Mouse (Mus musculus) intestine, embryonic 14.5 days (tissue): ENCODE results near the gene Tars2. TPM values are rescaled to one million over a fixed set of nuclear protein-coding genes. Genes with fewer than 3 reads are reported as not detected.

ENCODE experiments used
- ATAC-seq: fragments of 200-750 bp; cut with Nextera tagmentation; replicated peaks from 2 replicates; pipeline ENCODE4 v1.8.0; 2017; ENCODE audit warnings: low read depth, moderate number of reproducible peaks, moderate TSS enrichment, moderate library complexity; ENCODE audit not compliant: low FRiP score, low TSS enrichment
- DNase-seq: peaks from one replicate; pipeline ENCODE4 v3.0.0-alpha.2; 2018; ENCODE audit warnings: low spot score
- H3K27ac ChIP-seq: fragments of 300-500 bp; sonication (generic); 2 replicates; pipeline ENCODE4 v1.5.1; 2014; ENCODE audit warnings: low read depth, mild to moderate bottlenecking, control low read depth
- H3K27me3 ChIP-seq: fragments of 300-500 bp; sonication (generic); replicated peaks from 2 replicates; pipeline ENCODE4 v1.6.1; 2014; ENCODE audit warnings: low read length, control low read depth; ENCODE audit not compliant: control insufficient read depth, insufficient read depth
- H3K36me3 ChIP-seq: fragments of 300-500 bp; sonication (generic); 2 replicates; pipeline ENCODE4 v1.6.1; 2014; ENCODE audit warnings: low read length, control low read depth; ENCODE audit not compliant: control insufficient read depth, insufficient read depth
- H3K4me1 ChIP-seq: fragments of 300-500 bp; sonication (generic); replicated peaks from 2 replicates; pipeline ENCODE4 v1.6.1; 2014; ENCODE audit warnings: low read length, control low read depth, mixed read lengths; ENCODE audit not compliant: control insufficient read depth, insufficient read depth
- H3K4me2 ChIP-seq: fragments of 300-500 bp; sonication (generic); 2 replicates; pipeline ENCODE4 v1.6.1; 2014; ENCODE audit warnings: low read length
- H3K4me3 ChIP-seq: fragments of 300-500 bp; sonication (generic); 2 replicates; pipeline ENCODE4 v1.5.1; 2014; ENCODE audit warnings: low read depth, low read length, control low read depth, mixed read lengths
- H3K9ac ChIP-seq: fragments of 300-500 bp; sonication (generic); 2 replicates; pipeline ENCODE4 v1.6.1; 2014; ENCODE audit warnings: mild to moderate bottlenecking, low read length
- H3K9me3 ChIP-seq: fragments of 300-500 bp; sonication (generic); 2 replicates; pipeline ENCODE4 v1.6.1; 2016; ENCODE audit warnings: low read length, control low read depth; ENCODE audit not compliant: control insufficient read depth
- WGBS: fragments of 180-500 bp; shearing (Covaris S2); extraction: QIAGEN DNeasy Blood & Tissue Kit; methylation state at CpG from one replicate; pipeline ENCODE4 v1.1.7; 2014; 5-methylcytosine and 5-hydroxymethylcytosine counted together
- polyA plus RNA-seq: library from polyadenylated mRNA; unstranded; fragments of >200 nt; fragmentation: Nextera tagmentation; extraction: Ambion mirVana; gene quantifications from 2 replicates; pipeline ENCODE4 v1.2.1, GENCODE M21; 2014

Gene Tars2
- polyA plus RNA-seq, 1 experiment from 2014 or later: 55.4 TPM

GRCm38 (mm10) chr3:95709967-95710366, 50.0 kb downstream of the Tars2 start:
- H3K9ac ChIP-seq: no peak overlapping the region
- no peak overlapping the region for H3K27ac ChIP-seq
- H3K4me1 ChIP-seq: no peaks in the 10 kb centered on the region
- H3K27me3 ChIP-seq: no peaks in the 10 kb centered on the region
- no peak overlapping the region for H3K4me2 ChIP-seq
- no peak for DNase-seq
- no peaks in the 10 kb centered on the region for H3K9me3 ChIP-seq
- ATAC-seq: no peak
- H3K36me3 ChIP-seq: no peaks in the 10 kb centered on the region
- no peak overlapping the region for H3K4me3 ChIP-seq

GRCm38 (mm10) chr3:95709044-95709443, 51.0 kb downstream of the Tars2 start:
- ATAC-seq (no peak), DNase-seq (no peak)
- Histone ChIP-seq H3K36me3 (no peaks in the 10 kb centered on the region), H3K9me3 (no peaks in the 10 kb centered on the region), H3K27ac (no peak overlapping the region), H3K4me3 (no peak overlapping the region), H3K4me2 (no peak overlapping the region), H3K27me3 (no peaks in the 10 kb centered on the region), H3K9ac (no peak overlapping the region), H3K4me1 (no peaks in the 10 kb centered on the region)
- WGBS: 84% methylated on average over 4 of the region's 4 CpGs

- H3K4me2 ChIP-seq: no peak overlapping the region
- H3K9me3 ChIP-seq: no peaks in the 10 kb centered on the region
- no peaks in the 10 kb centered on the region for H3K4me1 ChIP-seq
- H3K36me3 ChIP-seq: no peaks in the 10 kb centered on the region
- DNase-seq (no peak), ATAC-seq (no peak)
- no peak overlapping the region for H3K4me3 ChIP-seq
- WGBS: 88% methylated on average over 7 of the region's 7 CpGs
- H3K9ac ChIP-seq: no peak overlapping the region
- no peaks in the 10 kb centered on the region for H3K27me3 ChIP-seq
- no peak overlapping the region for H3K27ac ChIP-seq
These were observed 52.5 kb downstream of the Tars2 start for GRCm38 (mm10) chr3:95707497-95707896.

- no peak overlapping the region for H3K27ac ChIP-seq
- DNase-seq (no peak), ATAC-seq (no peak)
- H3K36me3 ChIP-seq: no peaks in the 10 kb centered on the region
- H3K4me1 ChIP-seq: peaks cover 5% of the 10 kb centered on the region
- no peak overlapping the region for H3K4me3 ChIP-seq
- H3K27me3 ChIP-seq: no peaks in the 10 kb centered on the region
- 93% methylated on average over 4 of the region's 4 CpGs for WGBS
- no peak overlapping the region for H3K9ac ChIP-seq
- H3K9me3 ChIP-seq: no peaks in the 10 kb centered on the region
- H3K4me2 ChIP-seq: no peak overlapping the region
These were observed 53.7 kb downstream of the Tars2 start for GRCm38 (mm10) chr3:95706273-95706672.

GRCm38 (mm10) chr3:95704612-95705011, 55.4 kb downstream of the Tars2 start:
- Histone ChIP-seq H3K27me3 (no peaks in the 10 kb centered on the region), H3K4me1 (peaks cover 14% of the 10 kb centered on the region), H3K9ac (no peak overlapping the region), H3K36me3 (no peaks in the 10 kb centered on the region), H3K27ac (no peak overlapping the region), H3K9me3 (no peaks in the 10 kb centered on the region), H3K4me2 (no peak overlapping the region), H3K4me3 (no peak overlapping the region)
- no peak for ATAC-seq
- WGBS: 84% methylated on average over 4 of the region's 4 CpGs
- DNase-seq: no peak

- no peak overlapping the region for H3K27ac ChIP-seq
- no peak overlapping the region for H3K9ac ChIP-seq
- DNase-seq (no peak), ATAC-seq (no peak)
- H3K36me3 ChIP-seq: no peaks in the 10 kb centered on the region
- no peaks in the 10 kb centered on the region for H3K27me3 ChIP-seq
- no peak overlapping the region for H3K4me3 ChIP-seq
- H3K4me1 ChIP-seq: peaks cover 14% of the 10 kb centered on the region
- no peaks in the 10 kb centered on the region for H3K9me3 ChIP-seq
- H3K4me2 ChIP-seq: no peak overlapping the region
- WGBS: 86% methylated on average over 3 of the region's 3 CpGs
These were observed 56.7 kb downstream of the Tars2 start for GRCm38 (mm10) chr3:95703276-95703675.

DNA sequence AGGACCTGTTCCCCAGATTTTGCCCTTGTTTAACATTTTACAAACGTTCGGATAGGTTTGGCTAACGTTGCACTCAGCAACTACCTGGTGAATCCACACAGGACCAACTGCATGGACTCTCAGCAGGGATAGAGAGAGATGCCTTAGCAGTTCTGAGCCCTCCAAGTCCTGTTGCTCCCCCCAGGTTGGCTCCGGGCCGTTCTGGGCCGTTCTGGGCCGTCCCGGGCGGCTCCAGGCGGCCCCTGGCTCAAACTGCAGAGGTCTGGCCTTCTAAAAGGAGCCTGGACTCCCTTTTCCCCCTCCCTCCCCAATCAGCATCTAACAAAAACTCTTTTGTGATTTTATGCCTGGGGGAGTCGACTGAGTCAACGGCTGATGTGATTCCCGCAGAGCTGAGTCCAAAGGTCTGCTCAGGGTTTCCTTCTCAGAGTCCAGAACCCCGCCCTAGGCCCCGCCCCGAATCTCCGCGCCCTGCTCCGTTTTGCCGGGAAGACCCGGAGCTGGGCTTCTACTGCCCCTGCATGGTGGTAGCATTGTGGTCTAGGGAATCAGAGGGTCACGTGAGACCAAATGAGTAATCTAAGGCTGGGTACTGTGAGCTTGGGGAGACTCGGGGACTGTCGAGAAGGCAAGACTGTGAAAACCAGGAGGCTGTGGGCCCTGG, 58.0 kb downstream of the Tars2 start:
- no peaks in the 10 kb centered on the region for H3K36me3 ChIP-seq
- peak; percentile 95 for ATAC-seq
- peak overlapping the region; percentile 28 for H3K4me3 ChIP-seq
- WGBS: 4% methylated on average over 24 of the region's 24 CpGs
- peak overlapping the region; percentile 59 for H3K4me2 ChIP-seq
- peak overlapping the region; percentile 43 for H3K9ac ChIP-seq
- peaks cover 14% of the 10 kb centered on the region for H3K4me1 ChIP-seq
- no peaks in the 10 kb centered on the region for H3K9me3 ChIP-seq
- H3K27ac ChIP-seq: peak overlapping the region; percentile 89
- no peaks in the 10 kb centered on the region for H3K27me3 ChIP-seq
- peak; percentile 94 for DNase-seq

DNA sequence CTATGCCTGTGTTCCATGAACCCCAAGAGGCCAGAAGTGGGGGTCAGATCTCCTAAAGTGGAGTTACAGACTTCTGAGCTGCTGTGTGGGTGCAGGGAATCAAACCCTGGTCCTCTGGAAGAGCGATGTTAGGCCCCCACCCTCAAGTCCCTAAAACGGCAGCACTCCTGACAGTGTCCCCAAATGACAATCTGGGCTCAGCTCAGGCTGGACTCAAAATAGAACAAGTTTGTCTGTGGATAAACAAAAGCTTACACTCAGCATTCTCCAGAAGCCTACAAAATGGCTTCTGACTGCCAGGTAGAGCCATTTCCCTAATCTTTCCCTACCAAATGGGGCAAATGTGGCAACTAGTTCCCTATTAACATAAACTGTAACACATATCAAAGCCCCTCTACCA, 58.9 kb downstream of the Tars2 start:
- no peaks in the 10 kb centered on the region for H3K36me3 ChIP-seq
- DNase-seq: no peak
- H3K27ac ChIP-seq: peak overlapping the region; percentile 89
- 69% methylated on average over 2 of the region's 2 CpGs for WGBS
- no peak for ATAC-seq
- H3K4me1 ChIP-seq: peaks cover 18% of the 10 kb centered on the region
- H3K4me3 ChIP-seq: no peak overlapping the region
- no peaks in the 10 kb centered on the region for H3K9me3 ChIP-seq
- H3K9ac ChIP-seq: no peak overlapping the region
- H3K27me3 ChIP-seq: no peaks in the 10 kb centered on the region
- no peak overlapping the region for H3K4me2 ChIP-seq

- Histone ChIP-seq H3K27ac (no peak overlapping the region), H3K27me3 (no peaks in the 10 kb centered on the region), H3K9ac (no peak overlapping the region), H3K4me3 (no peak overlapping the region), H3K4me1 (peaks cover 18% of the 10 kb centered on the region), H3K4me2 (no peak overlapping the region), H3K9me3 (no peaks in the 10 kb centered on the region), H3K36me3 (no peaks in the 10 kb centered on the region)
- ATAC-seq (no peak), DNase-seq (no peak)
- 66% methylated on average over 6 of the region's 6 CpGs for whole genome bisulfite sequencing
These were observed 59.7 kb downstream of the Tars2 start for GRCm38 (mm10) chr3:95700233-95700681.
